Mouse (Mus musculus) heart, adult 2 months (tissue): ENCODE measurements around the gene Swt1. TPM values are rescaled to one million over a fixed set of nuclear protein-coding genes. Genes with fewer than 3 reads are reported as not detected.

ENCODE experiments used
- DNase-seq, 2 experiments: peaks; one replicate each; pipeline ENCODE4 v3.0.0; 2021
- H3K27ac ChIP-seq: fragments of 200-600 bp; 2 replicates; pipeline ENCODE4 v1.8.1; 2022
- H3K27me3 ChIP-seq: fragments of 200-500 bp; 2 replicates; pipeline ENCODE4 v1.6.1; 2012; ENCODE audit warnings: mild to moderate bottlenecking, low read length, inconsistent platforms, mixed read lengths; ENCODE audit not compliant: control insufficient read depth, insufficient read depth
- H3K36me3 ChIP-seq: fragments of 200-500 bp; 2 replicates; pipeline ENCODE4 v1.6.1; 2012; ENCODE audit warnings: low read length, inconsistent platforms; ENCODE audit not compliant: control insufficient read depth, insufficient read depth
- H3K4me1 ChIP-seq: fragments of 200-500 bp; 2 replicates; pipeline ENCODE4 v1.6.1; 2011; ENCODE audit warnings: low read length; ENCODE audit not compliant: control insufficient read depth, insufficient read depth
- H3K4me3 ChIP-seq: fragments of 200-600 bp; 2 replicates; pipeline ENCODE4 v1.8.1; 2022
- H3K79me2 ChIP-seq: fragments of 200-500 bp; replicated peaks from 2 replicates; pipeline ENCODE4 v1.6.1; 2012; ENCODE audit warnings: mild to moderate bottlenecking, inconsistent platforms, low read length, moderate library complexity, mixed read lengths; ENCODE audit not compliant: control insufficient read depth, insufficient read depth
- H3K9ac ChIP-seq: fragments of 200-500 bp; 2 replicates; pipeline ENCODE4 v1.6.1; 2012; ENCODE audit warnings: low read depth, mild to moderate bottlenecking, control low read depth, inconsistent platforms, low read length, mixed read lengths
- CTCF ChIP-seq: fragments of 200-600 bp; IDR thresholded peaks from 2 replicates; pipeline ENCODE4 v1.8.1; 2022; ENCODE audit warnings: antibody characterized with exemption, mild to moderate bottlenecking, moderate library complexity
- EP300 ChIP-seq: fragments of 200-500 bp; IDR thresholded peaks from 2 replicates; pipeline ENCODE4 v1.6.1; 2011; ENCODE audit warnings: low read depth, low read length, control low read depth; ENCODE audit not compliant: insufficient read depth
- POLR2A ChIP-seq: fragments of 200-500 bp; IDR thresholded peaks from 2 replicates; pipeline ENCODE4 v1.6.1; 2011; ENCODE audit warnings: mild to moderate bottlenecking, low read depth, low read length, control low read depth; ENCODE audit not compliant: insufficient read depth
- WGBS: fragments of 180-500 bp; shearing (Covaris S2); methylation state at CpG from one replicate; pipeline ENCODE4 v1.1.7; 2018; 5-methylcytosine and 5-hydroxymethylcytosine counted together
- intact Hi-C: fragments of 180-260 bp; cut with DNase I; formaldehyde crosslinking; loops from one replicate; pipeline ENCODE4 v1.15.1; 2025
- polyA plus RNA-seq: library from polyadenylated mRNA; depleted of rRNA; stranded (reverse); fragments of >200 nt; gene quantifications from 2 replicates; pipeline ENCODE4 v1.2.3, GENCODE M21; 2012
- total RNA-seq, 2 experiments: library from RNA; stranded (reverse); gene quantifications; 2 replicates each; pipeline ENCODE4 v1.2.3; 2021

Swt1 gene
- total and polyA plus RNA-seq, 3 experiments: 4.5 to 10.5 (median 9.0) TPM

DNA sequence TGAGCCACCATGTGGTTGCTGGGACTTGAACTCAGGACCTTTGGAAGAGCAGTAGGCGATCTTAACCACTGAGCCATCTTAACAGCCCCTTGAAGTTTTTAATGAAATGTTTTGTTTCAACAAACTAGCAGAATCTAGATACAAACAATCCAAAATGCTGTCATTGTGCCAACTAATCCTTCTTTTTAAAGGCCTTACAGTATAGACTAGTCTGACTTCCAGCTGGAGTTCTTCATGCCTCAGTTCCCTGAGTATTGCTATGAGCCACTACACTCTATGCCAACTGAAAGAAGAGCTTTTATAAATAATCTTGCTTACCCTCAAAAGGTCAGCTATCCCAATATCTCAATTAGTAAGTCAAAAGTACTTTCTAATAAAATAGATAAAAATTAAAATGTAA is 55.4 kb downstream of the Swt1 start:
- peaks cover 4% of the 10 kb centered on the region for H3K36me3 ChIP-seq
- DNase-seq: no peak
- intact Hi-C loops: no loop called here
- H3K27ac ChIP-seq: no peak overlapping the region
- 100% methylated on average over 1 of the region's 1 CpGs for WGBS
- H3K4me3 ChIP-seq: no peak overlapping the region
- H3K27me3 ChIP-seq: no peaks in the 10 kb centered on the region
- no peaks in the 10 kb centered on the region for H3K79me2 ChIP-seq
- no peaks in the 10 kb centered on the region; the same call in none of the 2 replicates for H3K4me1 ChIP-seq
- TF ChIP-seq EP300: no peak
- H3K9ac ChIP-seq: no peak overlapping the region

DNA sequence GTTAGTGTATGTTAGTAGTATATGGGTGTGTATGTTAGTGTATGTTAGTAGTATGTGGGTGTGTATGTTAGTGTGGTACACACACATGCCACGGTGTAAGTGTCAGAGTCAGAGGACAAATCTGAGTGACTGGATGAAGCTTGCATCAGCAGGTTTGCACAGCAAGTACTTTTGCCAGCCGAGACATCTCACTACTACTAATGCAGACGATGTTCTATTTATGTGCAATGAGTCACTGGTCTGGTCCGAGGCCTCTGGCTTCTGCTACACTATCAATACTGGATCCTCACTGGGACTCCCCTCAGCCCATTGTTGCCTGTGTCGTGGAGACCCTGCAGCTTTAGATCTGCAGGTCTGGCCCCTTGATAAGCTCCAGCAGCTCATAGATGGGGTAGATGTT is 56.7 kb downstream of the Swt1 start:
- Histone ChIP-seq H3K27ac (no peak overlapping the region), H3K9ac (no peak overlapping the region), H3K79me2 (no peaks in the 10 kb centered on the region), H3K36me3 (peaks cover 7% of the 10 kb centered on the region), H3K27me3 (no peaks in the 10 kb centered on the region), H3K4me1 (no peaks in the 10 kb centered on the region; the same call in none of the 2 replicates), H3K4me3 (no peak overlapping the region)
- WGBS: 36% methylated on average over 5 of the region's 5 CpGs
- DNase-seq: no peak
- intact Hi-C loops: no loop called here
- no peak for TF ChIP-seq CTCF
- TF ChIP-seq POLR2A: no peak

DNA sequence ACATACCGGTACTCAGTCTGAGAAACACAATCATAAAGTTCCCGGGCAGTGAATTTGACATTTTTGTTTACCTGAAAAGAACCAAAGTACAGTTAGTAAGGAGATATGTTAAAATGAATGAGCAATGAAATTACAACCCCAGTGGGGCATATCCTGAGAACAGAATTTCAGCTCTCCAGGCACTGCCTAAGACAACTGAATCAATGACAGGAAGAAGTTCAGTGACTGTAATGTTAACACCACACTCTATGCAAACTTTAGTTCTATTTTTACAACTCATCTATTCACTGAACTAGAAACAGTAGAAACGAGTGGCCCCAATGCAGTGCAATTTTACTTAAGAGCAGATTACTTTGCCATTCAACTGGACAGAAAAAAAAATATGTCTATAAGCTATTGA is 57.7 kb downstream of the Swt1 start:
- no peaks in the 10 kb centered on the region for H3K27me3 ChIP-seq
- intact Hi-C loops: no loop called here
- 79% methylated on average over 3 of the region's 3 CpGs for WGBS
- TF ChIP-seq POLR2A (no peak), CTCF (no peak), EP300 (no peak)
- no peak overlapping the region for H3K9ac ChIP-seq
- DNase-seq: no peak
- no peaks in the 10 kb centered on the region; the same call in none of the 2 replicates for H3K4me1 ChIP-seq
- no peak overlapping the region for H3K27ac ChIP-seq
- H3K36me3 ChIP-seq: peaks cover 10% of the 10 kb centered on the region
- H3K4me3 ChIP-seq: no peak overlapping the region
- no peaks in the 10 kb centered on the region for H3K79me2 ChIP-seq

- H3K36me3 ChIP-seq: peaks cover 27% of the 10 kb centered on the region
- 99% methylated on average over 3 of the region's 3 CpGs for WGBS
- H3K4me3 ChIP-seq: no peak overlapping the region
- no peak for DNase-seq
- no peaks in the 10 kb centered on the region for H3K79me2 ChIP-seq
- TF ChIP-seq EP300 (no peak), POLR2A (no peak; the same call in 1 of the 2 replicates), CTCF (no peak)
- no peak overlapping the region for H3K9ac ChIP-seq
- no peaks in the 10 kb centered on the region for H3K27me3 ChIP-seq
- intact Hi-C loops: no loop called here
- no peak overlapping the region for H3K27ac ChIP-seq
- H3K4me1 ChIP-seq: no peaks in the 10 kb centered on the region; the same call in none of the 2 replicates
Measured at GRCm38 (mm10) chr1:151368444-151368843, 59.8 kb downstream of the Swt1 start.

DNA sequence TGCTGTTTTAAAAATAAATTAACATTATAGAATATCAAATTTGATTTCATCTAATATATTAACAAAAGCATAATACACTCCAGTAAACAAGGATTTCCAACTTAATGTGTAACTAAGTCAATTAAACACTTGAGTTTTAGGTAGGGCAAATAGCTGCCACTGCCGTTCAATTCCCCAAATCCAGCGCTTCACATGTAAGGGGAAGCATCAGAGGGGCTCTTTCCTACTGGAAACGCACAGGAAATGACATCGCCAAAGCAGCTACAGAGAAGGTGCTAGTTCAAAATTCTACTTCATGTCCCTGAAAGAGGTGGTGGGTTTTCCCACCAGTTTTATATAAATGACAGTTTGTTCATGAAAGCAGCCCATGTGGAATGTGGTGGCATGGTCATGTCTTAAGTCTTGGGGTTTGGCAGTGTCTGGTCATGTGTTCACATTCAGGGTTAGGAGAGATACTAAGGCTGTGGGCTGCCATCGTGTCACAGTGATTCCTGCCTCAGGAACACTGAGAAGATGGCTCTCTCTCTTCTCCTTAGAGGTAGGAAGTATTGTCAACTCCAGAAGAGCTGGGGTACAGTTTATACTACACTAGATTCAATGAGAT is 60.4 kb downstream of the Swt1 start:
- H3K4me1 ChIP-seq: no peaks in the 10 kb centered on the region; the same call in none of the 2 replicates
- intact Hi-C loops: no loop called here
- no peak for DNase-seq
- H3K36me3 ChIP-seq: peaks cover 32% of the 10 kb centered on the region
- H3K9ac ChIP-seq: no peak overlapping the region
- WGBS: 81% methylated on average over 5 of the region's 5 CpGs
- H3K27me3 ChIP-seq: no peaks in the 10 kb centered on the region
- H3K79me2 ChIP-seq: no peaks in the 10 kb centered on the region
- TF ChIP-seq EP300: no peak
- TF ChIP-seq POLR2A: 0 out of 2 replicates have a peak, but pooled peaks have one; percentile 16
- H3K27ac ChIP-seq: no peak overlapping the region
- H3K4me3 ChIP-seq: no peak overlapping the region

DNA sequence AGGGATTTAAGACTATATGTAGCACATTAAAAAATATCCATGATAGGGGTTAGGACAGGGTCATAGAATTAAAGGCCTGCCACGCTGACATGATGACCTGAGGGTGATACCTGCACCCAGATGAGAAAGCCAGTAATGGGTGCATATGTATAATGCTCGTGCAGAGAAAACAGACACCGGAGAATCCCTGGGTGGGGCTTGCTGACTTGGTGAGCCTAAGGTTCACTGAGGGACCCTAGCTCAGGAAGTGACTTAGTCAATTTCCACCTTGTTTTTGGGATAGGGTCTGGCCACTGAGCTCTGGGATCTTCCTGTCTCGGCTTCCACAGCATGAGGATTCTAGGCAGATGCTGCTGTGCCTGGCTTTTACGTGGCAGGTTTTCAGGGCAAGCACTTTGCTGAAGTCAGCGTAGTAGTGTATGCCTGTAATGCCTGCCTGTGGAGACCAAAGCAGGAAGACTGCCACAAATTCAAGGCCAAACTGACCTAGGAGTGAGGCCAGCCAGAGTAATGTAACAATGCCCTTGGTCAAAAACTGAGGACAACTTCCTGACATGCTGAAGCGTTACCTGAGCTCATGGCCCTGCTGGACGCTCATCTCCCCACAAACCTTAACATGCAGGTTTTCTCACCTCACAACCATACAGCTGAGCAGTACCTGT is 61.2 kb downstream of the Swt1 start:
- WGBS: 76% methylated on average over 8 of the region's 8 CpGs
- no peaks in the 10 kb centered on the region for H3K27me3 ChIP-seq
- no peak for TF ChIP-seq EP300
- H3K4me3 ChIP-seq: no peak overlapping the region
- no peaks in the 10 kb centered on the region; the same call in none of the 2 replicates for H3K4me1 ChIP-seq
- intact Hi-C loops: no loop called here
- H3K27ac ChIP-seq: no peak overlapping the region
- no peaks in the 10 kb centered on the region for H3K79me2 ChIP-seq
- peaks cover 34% of the 10 kb centered on the region for H3K36me3 ChIP-seq
- no peak overlapping the region for H3K9ac ChIP-seq
- no peak for DNase-seq
